Mouse (Mus musculus): ENCODE data around the gene Rbfox3.

- TF ChIP-seq CTCF (IDR thresholded peaks at IDR 0.05; ENCODE audit: borderline replicate concordance, insufficient read depth, low read depth, low read length) (no peak), POLR2A (IDR thresholded peaks at IDR 0.05; ENCODE audit: borderline replicate concordance, insufficient read depth, low read length) (no peak)
Measured at GRCm38 (mm10) chr11:118581019-118581418, 330.4 kb downstream of the Rbfox3 start.
